Mouse (Mus musculus) lung, adult 10 weeks (tissue): ENCODE measurements around the gene Lrmp. TPM values are rescaled to one million over a fixed set of nuclear protein-coding genes. Genes with fewer than 3 reads are reported as not detected.

Source experiments
- polyA plus RNA-seq: library from polyadenylated mRNA; stranded (reverse); fragments of 350-450 nt; fragmentation: Illumina TruSeq; extraction: RNeasy Lipid Tissue Mini Kit (QIAGEN cat#74804); gene quantifications from one replicate; pipeline ENCODE4 v1.2.3, GENCODE M21; 2014; ENCODE audit warnings: low read depth, low replicate concordance; ENCODE audit not compliant: insufficient read depth

Lrmp gene
- 7.5 TPM for polyA plus RNA-seq

DNA sequence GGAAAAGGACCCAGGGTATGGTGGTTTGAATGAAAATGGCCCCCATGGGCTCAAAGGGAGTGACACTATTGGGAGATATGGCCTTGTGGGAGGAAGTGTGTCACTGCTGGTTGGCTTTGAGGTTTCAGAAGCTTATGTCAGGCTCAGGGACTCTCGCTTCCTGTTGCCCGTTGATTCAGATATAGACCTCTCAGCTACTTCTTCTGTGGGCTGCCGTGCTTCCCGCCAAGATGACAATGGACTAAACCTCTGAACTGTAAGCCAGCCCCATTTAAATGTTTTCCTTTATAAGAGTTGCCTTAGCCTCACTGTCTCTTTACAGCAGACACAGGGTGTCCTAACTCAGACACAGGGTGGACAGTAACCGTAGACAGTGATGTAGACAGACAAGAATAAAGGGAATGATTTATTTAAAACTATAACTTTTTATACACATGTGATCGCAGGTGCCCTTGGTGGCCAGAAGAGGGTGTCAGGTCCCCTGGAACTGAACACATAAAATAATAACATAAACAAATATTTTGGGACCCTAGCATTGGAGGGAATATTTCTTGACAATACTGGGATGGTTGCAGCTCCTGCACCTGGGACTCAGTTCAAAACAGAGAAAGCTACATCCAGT, at the start of gene Lrmp:
Gene Lrmp (plus strand): TSS at position 178 of the 622 bp plus-strand sequence.

DNA sequence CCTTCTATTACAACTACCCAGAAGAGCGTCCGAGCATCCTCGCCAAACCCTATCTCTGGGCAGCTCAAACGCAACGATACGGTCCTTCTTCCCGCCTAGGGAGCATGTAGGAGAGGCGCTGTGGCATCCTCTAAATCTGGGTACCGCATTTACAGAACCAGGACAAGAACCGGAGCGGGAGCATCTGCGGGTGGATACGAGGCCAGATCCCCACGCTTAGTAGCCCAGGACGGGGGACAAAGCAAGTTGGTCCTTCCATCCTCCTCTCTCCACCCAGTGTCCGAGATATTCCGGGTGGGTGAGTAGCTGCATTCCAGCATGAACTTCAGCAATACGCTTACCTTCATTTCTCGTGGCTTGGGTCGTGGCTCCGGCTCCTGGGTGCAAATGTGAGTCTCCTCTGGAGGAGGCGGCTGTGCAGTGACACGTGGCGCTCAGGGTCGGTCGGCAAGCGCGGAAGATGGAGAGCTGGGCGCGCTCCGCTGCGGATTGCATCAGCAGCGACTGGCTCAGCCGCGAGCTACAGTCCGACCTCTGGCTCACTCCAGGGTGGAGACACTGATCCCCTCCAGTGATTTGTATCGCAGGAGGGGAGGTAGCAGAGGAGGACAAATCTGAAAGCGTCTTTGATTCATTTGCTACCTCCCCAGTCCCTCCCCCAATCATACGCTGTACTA, 39.8 kb upstream of the Lrmp start, which contains the start of gene Bcat1:
Gene Bcat1 (minus strand): TSS at position 637 of the 677 bp plus-strand sequence.

DNA sequence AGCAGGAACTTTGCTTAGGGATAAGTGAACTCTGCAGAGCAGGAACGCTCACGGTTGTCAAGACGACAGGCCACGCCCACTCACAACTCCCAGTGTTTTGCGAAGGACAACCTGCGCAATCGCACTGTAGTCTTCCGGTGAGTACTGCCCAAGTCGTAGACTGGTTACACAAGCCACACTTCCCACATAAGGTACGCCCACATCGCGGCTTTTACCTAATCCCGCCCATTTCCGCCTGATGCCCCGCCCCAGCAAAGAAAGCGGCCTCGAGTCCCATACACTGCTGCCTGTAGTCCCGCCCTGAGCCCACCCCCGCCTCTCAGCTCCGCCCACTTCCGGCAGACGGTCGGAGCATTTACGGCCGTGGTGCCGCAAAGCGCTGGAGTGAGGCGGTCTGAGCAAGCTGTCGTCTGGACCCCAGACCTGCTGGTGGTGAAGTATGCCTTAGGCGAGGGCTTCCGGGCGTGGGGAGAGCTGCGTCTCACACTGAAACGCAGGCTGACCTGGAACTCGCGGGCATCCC, 95.4 kb downstream of the Lrmp start, which contains the start of the genes Casc1 and Etfrf1:
Gene Casc1 (minus strand): TSS at position 190 of the 523 bp plus-strand sequence.
Gene Etfrf1 (plus strand): TSS at position 319 of the 523 bp plus-strand sequence.

Other genes with a start within 250 kb of the Lrmp start
- gene Bcat1, start 39.5 kb upstream of the Lrmp start, polyA plus RNA-seq, result not detected
- 2.7 TPM for gene Casc1, start 95.4 kb downstream of the Lrmp start, polyA plus RNA-seq
- gene Etfrf1, start 95.5 kb downstream of the Lrmp start, polyA plus RNA-seq, result 28.3 TPM
- 38.4 TPM for gene Kras, start 134.6 kb downstream of the Lrmp start, polyA plus RNA-seq